Mouse (Mus musculus) stomach, postnatal 0 days (tissue): ENCODE results near the gene Dand5.

Experiments used
- CTCF ChIP-seq: IDR thresholded peaks from 2 replicates; pipeline ENCODE4 v1.5.1; 2016; ENCODE audit warnings: antibody characterized with exemption, low read depth, mild to moderate bottlenecking, moderate library complexity
- EP300 ChIP-seq: optimal IDR thresholded peaks from 2 replicates; pipeline ENCODE3; 2016; ENCODE audit warnings: antibody characterized with exemption

GRCm38 (mm10) chr8:84797971-84798370, 24.7 kb downstream of the Dand5 start:
- no peak for TF ChIP-seq CTCF
- no peak for TF ChIP-seq EP300
